Mouse (Mus musculus) bone marrow macrophage, adult 2 months (primary cell): ENCODE results near the gene Tmem123.

Source experiments
- CTCF ChIP-seq: IDR thresholded peaks from 2 replicates; pipeline ENCODE4 v1.5.1; 2012; ENCODE audit warnings: low read depth, mild to moderate bottlenecking, low read length, moderate library complexity
- POLR2A ChIP-seq: IDR thresholded peaks from 2 replicates; pipeline ENCODE4 v1.6.1; 2012; ENCODE audit warnings: mild to moderate bottlenecking, low read depth, low read length, borderline replicate concordance

DNA sequence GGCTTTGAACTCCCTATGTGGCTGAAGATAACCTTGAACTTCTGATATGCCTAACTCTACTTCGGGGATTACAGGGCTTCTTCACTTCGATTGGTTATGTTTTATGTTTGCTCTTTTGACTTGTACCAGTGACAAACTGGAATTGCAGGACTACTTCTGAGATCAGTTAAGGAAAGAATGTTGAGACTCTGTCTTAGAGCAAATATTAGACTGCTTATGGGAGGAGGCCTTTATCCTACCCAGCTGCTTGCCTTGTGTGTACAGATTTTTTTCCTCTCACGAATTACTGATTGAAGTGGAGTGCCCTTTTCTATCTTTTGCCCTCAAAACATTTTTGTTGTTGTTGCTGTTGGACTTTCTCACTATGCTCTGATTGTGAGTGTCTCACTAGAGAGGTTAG, 1.4 kb downstream of the Tmem123 start:
- TF ChIP-seq POLR2A (no peak), CTCF (no peak)
